Mouse (Mus musculus): ENCODE results near the gene Slc31a2. TPM values are rescaled to one million over a fixed set of nuclear protein-coding genes. Genes with fewer than 3 reads are reported as not detected.

Gene Slc31a2
- polyA plus RNA-seq, 1 experiment: 4.2 TPM

DNA sequence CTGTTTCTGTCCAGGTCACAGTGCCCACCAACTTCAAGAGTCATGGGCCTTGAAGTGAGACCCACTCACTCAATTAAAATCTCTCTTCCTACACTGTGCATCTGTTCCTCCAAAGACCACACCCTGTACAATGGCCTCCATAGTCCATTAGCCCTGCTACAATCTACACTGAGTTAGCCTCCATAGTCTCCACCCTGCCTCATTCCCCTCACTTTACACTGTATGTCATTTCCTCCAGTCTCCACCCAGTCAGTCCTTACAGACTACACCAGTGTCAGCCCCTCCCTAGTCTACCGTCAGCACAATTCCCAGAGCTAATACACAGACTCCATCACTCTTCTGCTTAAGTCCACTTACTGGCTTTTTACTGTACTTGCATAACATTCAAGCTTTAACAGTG is 40.9 kb downstream of the Slc31a2 start:
- TF ChIP-seq CEBPB (IDR thresholded peaks at IDR 0.05; ENCODE audit: insufficient read depth, poor library complexity, severe bottlenecking): no peak
- no peak for TF ChIP-seq REST (IDR thresholded peaks at IDR 0.05; ENCODE audit: insufficient read depth, insufficient read length)
- no peak for TF ChIP-seq MYOD1 (IDR thresholded peaks at IDR 0.05; ENCODE audit: control insufficient read depth in 1 of 3, insufficient read length in 2 of 3, low read depth in 2 of 3)
- TF ChIP-seq TCF12 (IDR thresholded peaks at IDR 0.05; ENCODE audit: insufficient read depth, poor library complexity, severe bottlenecking): no peak
- TF ChIP-seq POLR2A (IDR thresholded peaks at IDR 0.05; ENCODE audit: insufficient read length, low read depth): no peak
- no peak for TF ChIP-seq USF1 (IDR thresholded peaks at IDR 0.05; ENCODE audit: low read depth)
- TF ChIP-seq E2F4 (IDR thresholded peaks at IDR 0.05; ENCODE audit: insufficient read depth): no peak
- no peak for TF ChIP-seq SRF (IDR thresholded peaks at IDR 0.05; ENCODE audit: control insufficient read depth, insufficient read length, low read depth)
- TF ChIP-seq TCF3 (IDR thresholded peaks at IDR 0.05; ENCODE audit: insufficient read length, low read depth): no peak
- TF ChIP-seq POLR2AphosphoS2 (IDR thresholded peaks at IDR 0.05; ENCODE audit: insufficient read length, low read depth): no peak
- TF ChIP-seq MAX (IDR thresholded peaks at IDR 0.05; ENCODE audit: low read depth): no peak
- no peak for TF ChIP-seq MYOG (IDR thresholded peaks at IDR 0.05; ENCODE audit: control insufficient read depth in 1 of 3, insufficient read depth in 1 of 3, insufficient read length in 2 of 3, low read depth in 2 of 3)

DNA sequence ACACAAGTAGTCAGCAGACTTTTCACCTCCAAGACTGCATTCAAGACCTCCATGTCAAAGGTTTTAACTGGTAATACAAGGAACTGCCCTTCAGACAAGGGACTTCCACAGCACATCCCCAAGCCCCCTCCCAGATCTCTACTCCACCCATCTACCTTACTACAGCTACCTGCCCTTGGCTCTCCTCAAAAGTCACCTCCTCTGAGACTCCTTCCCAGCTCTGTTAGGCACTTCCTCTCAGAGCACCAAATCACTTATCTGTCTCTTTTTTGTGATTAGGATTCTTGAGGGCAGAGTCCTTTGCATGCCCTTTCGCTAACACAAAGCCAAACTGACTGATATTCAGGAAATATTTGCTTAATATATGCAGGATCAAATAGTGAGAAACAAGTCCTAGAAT is 43.9 kb downstream of the Slc31a2 start:
- H3K4me3 ChIP-seq: no peak overlapping the region
- no peak overlapping the region for H3ac ChIP-seq (ENCODE audit: control insufficient read depth, insufficient read length)
- H3K36me3 ChIP-seq (ENCODE audit: control insufficient read depth, insufficient read depth): peaks cover 23% of the 10 kb centered on the region
- no peak overlapping the region for H3K4me2 ChIP-seq (ENCODE audit: low read depth)
- H3K27me3 ChIP-seq (ENCODE audit: control insufficient read depth, insufficient read depth, insufficient read length): no peaks in the 10 kb centered on the region
- no peaks in the 10 kb centered on the region for H3K79me2 ChIP-seq (ENCODE audit: control insufficient read depth, insufficient read depth)
- no peak for TF ChIP-seq USF1 (IDR thresholded peaks at IDR 0.05; ENCODE audit: low read depth)
- TF ChIP-seq MYOG (IDR thresholded peaks at IDR 0.05; ENCODE audit: control insufficient read depth in 1 of 3, insufficient read depth in 1 of 3, insufficient read length in 2 of 3, low read depth in 2 of 3): no peak
- no peak for TF ChIP-seq MYOD1 (IDR thresholded peaks at IDR 0.05; ENCODE audit: control insufficient read depth in 1 of 3, insufficient read length in 2 of 3, low read depth in 2 of 3)
- TF ChIP-seq REST (IDR thresholded peaks at IDR 0.05; ENCODE audit: insufficient read depth, insufficient read length): no peak
- TF ChIP-seq CEBPB (IDR thresholded peaks at IDR 0.05; ENCODE audit: insufficient read depth, poor library complexity, severe bottlenecking): no peak
- TF ChIP-seq TCF12 (IDR thresholded peaks at IDR 0.05; ENCODE audit: insufficient read depth, poor library complexity, severe bottlenecking): no peak
- no peak for TF ChIP-seq E2F4 (IDR thresholded peaks at IDR 0.05; ENCODE audit: insufficient read depth)
- TF ChIP-seq TCF3 (IDR thresholded peaks at IDR 0.05; ENCODE audit: insufficient read length, low read depth): no peak
- no peak for TF ChIP-seq SRF (IDR thresholded peaks at IDR 0.05; ENCODE audit: control insufficient read depth, insufficient read length, low read depth)
- no peak for TF ChIP-seq MAX (IDR thresholded peaks at IDR 0.05; ENCODE audit: low read depth)
- TF ChIP-seq POLR2A (IDR thresholded peaks at IDR 0.05; ENCODE audit: insufficient read length, low read depth): no peak
- TF ChIP-seq POLR2AphosphoS2 (IDR thresholded peaks at IDR 0.05; ENCODE audit: insufficient read length, low read depth): no peak

More for the DNA sequence above, 40.9 kb downstream of the Slc31a2 start:
- no peaks in the 10 kb centered on the region for H3K79me2 ChIP-seq (ENCODE audit: control insufficient read depth, insufficient read depth)
- H3K27me3 ChIP-seq (ENCODE audit: control insufficient read depth, insufficient read depth, insufficient read length): no peaks in the 10 kb centered on the region
- no peak overlapping the region for H3K4me3 ChIP-seq
- H3ac ChIP-seq (ENCODE audit: control insufficient read depth, insufficient read length): no peak overlapping the region
- H3K36me3 ChIP-seq (ENCODE audit: control insufficient read depth, insufficient read depth): peaks cover 16% of the 10 kb centered on the region
- H3K4me2 ChIP-seq (ENCODE audit: low read depth): no peak overlapping the region

DNA sequence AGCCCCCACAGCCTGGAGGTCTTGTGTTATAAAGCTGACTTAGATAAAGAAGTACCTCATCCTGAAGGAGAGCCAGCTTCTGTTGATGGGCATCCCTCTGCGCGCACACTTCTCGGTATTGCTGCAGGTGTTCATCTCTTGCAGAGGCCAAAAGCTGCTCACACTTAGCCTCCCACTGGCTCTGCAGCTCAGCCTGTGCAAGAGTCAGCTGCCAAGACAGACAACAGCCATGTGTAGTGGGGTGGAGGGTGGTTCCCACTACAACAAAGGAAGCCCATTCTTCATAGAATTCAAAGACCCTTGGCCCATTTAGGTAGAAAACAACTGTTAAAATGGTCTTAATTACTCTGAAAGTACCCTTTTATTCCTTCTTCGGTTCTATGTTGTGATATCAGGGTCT is 44.5 kb downstream of the Slc31a2 start:
- peaks cover 28% of the 10 kb centered on the region for H3K36me3 ChIP-seq (ENCODE audit: control insufficient read depth, insufficient read depth)
- no peak overlapping the region for H3K4me3 ChIP-seq
- TF ChIP-seq SRF (IDR thresholded peaks at IDR 0.05; ENCODE audit: control insufficient read depth, insufficient read length, low read depth): no peak
- no peak for TF ChIP-seq POLR2AphosphoS2 (IDR thresholded peaks at IDR 0.05; ENCODE audit: insufficient read length, low read depth)
- no peak for TF ChIP-seq REST (IDR thresholded peaks at IDR 0.05; ENCODE audit: insufficient read depth, insufficient read length)
- no peak for TF ChIP-seq TCF3 (IDR thresholded peaks at IDR 0.05; ENCODE audit: insufficient read length, low read depth)
- TF ChIP-seq USF1 (IDR thresholded peaks at IDR 0.05; ENCODE audit: low read depth): no peak
- TF ChIP-seq E2F4 (IDR thresholded peaks at IDR 0.05; ENCODE audit: insufficient read depth): no peak
- no peak for TF ChIP-seq MYOG (IDR thresholded peaks at IDR 0.05; ENCODE audit: control insufficient read depth in 1 of 3, insufficient read depth in 1 of 3, insufficient read length in 2 of 3, low read depth in 2 of 3)
- TF ChIP-seq TCF12 (IDR thresholded peaks at IDR 0.05; ENCODE audit: insufficient read depth, poor library complexity, severe bottlenecking): no peak
- no peak for TF ChIP-seq MAX (IDR thresholded peaks at IDR 0.05; ENCODE audit: low read depth)
- no peak for TF ChIP-seq CEBPB (IDR thresholded peaks at IDR 0.05; ENCODE audit: insufficient read depth, poor library complexity, severe bottlenecking)
- no peak for TF ChIP-seq POLR2A (IDR thresholded peaks at IDR 0.05; ENCODE audit: insufficient read length, low read depth)
- no peaks in the 10 kb centered on the region for H3K79me2 ChIP-seq (ENCODE audit: control insufficient read depth, insufficient read depth)
- H3K27me3 ChIP-seq (ENCODE audit: control insufficient read depth, insufficient read depth, insufficient read length): no peaks in the 10 kb centered on the region
- H3K4me2 ChIP-seq (ENCODE audit: low read depth): no peak overlapping the region
- no peak overlapping the region for H3ac ChIP-seq (ENCODE audit: control insufficient read depth, insufficient read length)

DNA sequence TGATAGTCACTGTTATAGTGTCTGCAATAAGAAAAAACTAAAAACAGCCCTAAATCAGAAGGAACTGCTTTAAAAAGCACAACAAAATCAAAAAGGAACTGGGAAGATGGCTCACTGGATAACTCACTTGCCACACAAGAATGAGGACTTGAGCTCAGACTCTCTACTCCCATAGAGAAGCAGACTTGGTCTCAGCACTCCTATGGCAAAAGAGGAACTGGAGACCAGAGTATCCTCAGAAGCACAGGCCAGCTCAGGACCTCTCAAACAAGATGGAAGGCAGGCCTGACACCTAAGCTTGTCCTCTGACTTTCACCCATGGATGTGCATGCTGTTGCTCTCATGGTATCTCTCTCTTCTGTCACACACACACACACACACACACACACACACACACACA is 46.0 kb downstream of the Slc31a2 start:
- Histone ChIP-seq H3K36me3 (ENCODE audit: control insufficient read depth, insufficient read depth) (peaks cover 37% of the 10 kb centered on the region), H3K79me2 (ENCODE audit: control insufficient read depth, insufficient read depth) (no peaks in the 10 kb centered on the region), H3K27me3 (ENCODE audit: control insufficient read depth, insufficient read depth, insufficient read length) (no peaks in the 10 kb centered on the region), H3K4me2 (ENCODE audit: low read depth) (no peak overlapping the region), H3K4me3 (no peak overlapping the region), H3ac (ENCODE audit: control insufficient read depth, insufficient read length) (no peak overlapping the region)
- TF ChIP-seq TCF12 (IDR thresholded peaks at IDR 0.05; ENCODE audit: insufficient read depth, poor library complexity, severe bottlenecking) (no peak), POLR2A (IDR thresholded peaks at IDR 0.05; ENCODE audit: insufficient read length, low read depth) (no peak)

DNA sequence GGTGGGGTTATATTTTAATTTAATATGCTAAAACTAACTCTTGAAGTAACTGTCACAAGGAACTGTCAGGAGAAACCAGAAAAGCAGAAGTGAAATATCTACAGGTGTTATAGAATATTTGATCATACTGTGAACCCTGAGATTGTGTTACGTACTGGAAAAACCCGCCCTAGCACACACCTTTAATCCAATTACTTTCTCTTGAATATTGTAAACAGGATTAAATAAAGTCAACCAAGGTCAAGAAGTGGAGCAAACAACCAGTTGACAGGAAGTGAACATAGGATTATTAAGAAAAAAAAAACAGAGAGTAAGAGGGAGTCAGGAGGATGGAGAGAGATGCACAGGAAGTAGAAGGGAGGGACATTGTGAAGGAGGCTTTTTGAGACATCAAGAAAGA is 50.5 kb downstream of the Slc31a2 start:
- Histone ChIP-seq H3K4me2 (ENCODE audit: low read depth) (no peak overlapping the region), H3ac (ENCODE audit: control insufficient read depth, insufficient read length) (no peak overlapping the region), H3K4me3 (no peak overlapping the region), H3K27me3 (ENCODE audit: control insufficient read depth, insufficient read depth, insufficient read length) (no peaks in the 10 kb centered on the region), H3K36me3 (ENCODE audit: control insufficient read depth, insufficient read depth) (peaks cover 27% of the 10 kb centered on the region), H3K79me2 (ENCODE audit: control insufficient read depth, insufficient read depth) (no peaks in the 10 kb centered on the region)
- TF ChIP-seq MAX (IDR thresholded peaks at IDR 0.05; ENCODE audit: low read depth): no peak
- no peak for TF ChIP-seq MYOG (IDR thresholded peaks at IDR 0.05; ENCODE audit: control insufficient read depth in 1 of 3, insufficient read depth in 1 of 3, insufficient read length in 2 of 3, low read depth in 2 of 3)
- no peak for TF ChIP-seq REST (IDR thresholded peaks at IDR 0.05; ENCODE audit: insufficient read depth, insufficient read length)
- TF ChIP-seq USF1 (IDR thresholded peaks at IDR 0.05; ENCODE audit: low read depth): no peak
- no peak for TF ChIP-seq TCF3 (IDR thresholded peaks at IDR 0.05; ENCODE audit: insufficient read length, low read depth)
- TF ChIP-seq TCF12 (IDR thresholded peaks at IDR 0.05; ENCODE audit: insufficient read depth, poor library complexity, severe bottlenecking): no peak
- TF ChIP-seq E2F4 (IDR thresholded peaks at IDR 0.05; ENCODE audit: insufficient read depth): no peak
- no peak for TF ChIP-seq MYOD1 (IDR thresholded peaks at IDR 0.05; ENCODE audit: control insufficient read depth in 1 of 3, insufficient read length in 2 of 3, low read depth in 2 of 3)
- no peak for TF ChIP-seq CEBPB (IDR thresholded peaks at IDR 0.05; ENCODE audit: insufficient read depth, poor library complexity, severe bottlenecking)
- no peak for TF ChIP-seq POLR2AphosphoS2 (IDR thresholded peaks at IDR 0.05; ENCODE audit: insufficient read length, low read depth)
- TF ChIP-seq SRF (IDR thresholded peaks at IDR 0.05; ENCODE audit: control insufficient read depth, insufficient read length, low read depth): no peak
- TF ChIP-seq POLR2A (IDR thresholded peaks at IDR 0.05; ENCODE audit: insufficient read length, low read depth): no peak
